In the genomic region with DNA sequence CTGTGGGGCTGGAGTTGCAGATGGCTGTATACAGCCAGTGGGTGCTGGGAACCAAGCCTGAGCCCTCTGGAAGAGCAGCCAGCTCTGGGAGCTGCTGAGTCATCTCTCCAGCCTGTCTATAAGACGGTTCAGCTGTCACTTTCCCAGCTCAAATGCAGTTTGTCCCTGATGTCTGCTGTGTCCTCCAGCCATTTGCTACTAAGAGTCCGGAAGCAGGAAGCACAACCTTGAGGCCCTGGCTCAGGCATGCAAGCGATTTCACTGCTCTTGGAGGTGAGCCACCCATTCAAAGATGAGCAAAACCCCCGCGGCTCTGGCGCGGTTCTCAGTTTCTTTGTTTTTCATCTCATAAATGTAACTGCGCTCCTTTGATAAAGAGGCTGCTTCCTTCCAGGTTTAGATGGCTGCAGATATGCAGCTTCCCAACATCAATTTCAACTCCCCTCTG, we compare ENCODE assay signal across 11 mouse cellular contexts. TPM values are rescaled to one million over a fixed set of nuclear protein-coding genes. Genes with fewer than 3 reads are reported as not detected.
DNase-seq lines count a peak whose midpoint lies in the region; ATAC-seq and TF ChIP-seq lines count a peak whose summit lies in the region.
"Had no signal": no experiment of that assay in that cellular context is flagged by ENCODE, and none has a peak within 500 bp of the region (broad histone marks: within the 10 kb centered on the region; RNA-seq: fewer than 3 reads in every experiment).

No protein-coding gene starts in this region.

- H3K4me3 ChIP-seq in CH12.LX (replicated peaks in 1 of 3; ENCODE audit: low read depth in 2 of 3, low read length in 2 of 3, poor library complexity in 1 of 3) = no peak overlapping the region
- no peak overlapping the region for H3K4me3 ChIP-seq in limb, embryonic 10.5 days
- H3K4me3 ChIP-seq: embryonic facial prominence, embryonic 12.5 days; hindbrain, embryonic 15.5 days; myocyte had no signal

- peak; percentile 77 for ATAC-seq in erythroid progenitor cell, adult 5-6 weeks (replicated peaks; ENCODE audit: low FRiP score, poor library complexity, severe bottlenecking)
- ATAC-seq in megakaryocyte-erythroid progenitor cell, adult 5-6 weeks (replicated peaks; ENCODE audit: low FRiP score, low TSS enrichment, poor library complexity, severe bottlenecking) = peak; percentile 88

- H3K27me3 ChIP-seq in CH12.LX (replicated peaks) = no peaks in the 10 kb centered on the region
- no peaks in the 10 kb centered on the region for H3K27me3 ChIP-seq in limb, embryonic 10.5 days (ENCODE audit: low read depth, poor library complexity, severe bottlenecking)
- H3K27me3 ChIP-seq: embryonic facial prominence, embryonic 12.5 days; hindbrain, embryonic 15.5 days had no signal

- TF ChIP-seq RAD21 in CH12.LX (IDR thresholded peaks at IDR 0.05; ENCODE audit: low read depth, low read length) = no peak

- peak overlapping the region; percentile 24; the same call in 1 of the 2 replicates for H3K4me2 ChIP-seq in CH12.LX (ENCODE audit: insufficient read depth, low read depth, poor library complexity, severe bottlenecking)
- H3K4me2 ChIP-seq: embryonic facial prominence, embryonic 12.5 days; hindbrain, embryonic 15.5 days had no signal

- peaks cover 0 to 3% of the 10 kb centered on the region in 2 experiments; a peak in 2 of 4 replicates for H3K4me1 ChIP-seq in CH12.LX (ENCODE audit: control insufficient read depth in 1 of 2, insufficient read depth in 2 of 2)
- H3K4me1 ChIP-seq in limb, embryonic 10.5 days = no peaks in the 10 kb centered on the region
- H3K4me1 ChIP-seq: embryonic facial prominence, embryonic 12.5 days; hindbrain, embryonic 15.5 days had no signal

- no peak overlapping the region for H3K9ac ChIP-seq in CH12.LX (ENCODE audit: insufficient read depth, low read depth)
- H3K9ac ChIP-seq: embryonic facial prominence, embryonic 12.5 days; hindbrain, embryonic 15.5 days had no signal

- no peaks in the 10 kb centered on the region for H3K36me3 ChIP-seq in CH12.LX (replicated peaks in 1 of 2; ENCODE audit: control insufficient read depth in 1 of 2, insufficient read depth in 1 of 2, low read length in 1 of 2)
- no peaks in the 10 kb centered on the region for H3K36me3 ChIP-seq in limb, embryonic 10.5 days
- H3K36me3 ChIP-seq: embryonic facial prominence, embryonic 12.5 days; hindbrain, embryonic 15.5 days had no signal

- dilution Hi-C loops in CH12.LX (cut with MboI; ENCODE audit: extremely low pct_ligation_motif_present, extremely low pct_unique_long_range_greater_than_20kb, low sequenced_read_pairs) = no loop called here

- in situ Hi-C loops in CH12.LX (cut with MboI; ENCODE audit: low pct_ligation_motif_present, low pct_unique_long_range_greater_than_20kb, low sequenced_read_pairs) = no loop called here

- DNase-seq in CD4-positive helper T cell, adult 2 months (ENCODE audit: low read depth, low spot score) = peak; percentile 58
- no peak for DNase-seq in CH12.LX (ENCODE audit: extremely low read depth)
- no peak for DNase-seq in limb, embryonic 10.5 days (ENCODE audit: low spot score)
- no peak for DNase-seq in cerebellum, postnatal 4 days (ENCODE audit: low spot score in 2 of 2)
- DNase-seq in c-Kit-positive CD71-positive TER-119-positive erythroid progenitor cells, embryonic 14.5 days (ENCODE audit: low spot score) = no peak
- DNase-seq: lung, adult 2 months had no signal

- no peak for TF ChIP-seq EP300 in CH12.LX (IDR thresholded peaks at IDR 0.05; ENCODE audit: low read length)

- WGBS in limb, embryonic 10.5 days = 88% methylated on average over 8 of the region's 8 CpGs

- H3K79me2 ChIP-seq in CH12.LX (replicated peaks; ENCODE audit: control insufficient read depth, extremely low read depth, insufficient read depth, poor library complexity, severe bottlenecking) = no peaks in the 10 kb centered on the region

- no peak for TF ChIP-seq POLR2A in CH12.LX (IDR thresholded peaks at IDR 0.05; ENCODE audit: low read depth, low read length)

- TF ChIP-seq CTCF in CH12.LX (conservative IDR thresholded peaks at IDR 0.05 in 1 of 2, IDR thresholded peaks at IDR 0.05 in 1 of 2; ENCODE audit: low read depth in 2 of 2, low read length in 2 of 2) = no peak

- no peaks in the 10 kb centered on the region for H3K9me3 ChIP-seq in CH12.LX (replicated peaks; ENCODE audit: low read length)
- no peaks in the 10 kb centered on the region for H3K9me3 ChIP-seq in limb, embryonic 10.5 days (replicated peaks)
- H3K9me3 ChIP-seq: embryonic facial prominence, embryonic 12.5 days; hindbrain, embryonic 15.5 days had no signal

- H3K27ac ChIP-seq in CH12.LX (ENCODE audit: insufficient read depth, low read depth) = no peak overlapping the region
- H3K27ac ChIP-seq in limb, embryonic 10.5 days = no peak overlapping the region
- H3K27ac ChIP-seq: embryonic facial prominence, embryonic 12.5 days; hindbrain, embryonic 15.5 days had no signal

TF ChIP-seq in CH12.LX, 34 proteins besides CTCF, POLR2A, EP300 and RAD21:
- no peak for TF ChIP-seq ZKSCAN1 (IDR thresholded peaks at IDR 0.05; ENCODE audit: borderline replicate concordance, low read depth, low read length)
- no peak for TF ChIP-seq MXI1 (IDR thresholded peaks at IDR 0.05; ENCODE audit: low read depth, low read length)
- no peak for TF ChIP-seq NELFE (IDR thresholded peaks at IDR 0.05; ENCODE audit: low read depth, low read length)
- no peak for TF ChIP-seq UBTF (IDR thresholded peaks at IDR 0.05; ENCODE audit: low read depth, low read length)
- TF ChIP-seq PAX5 (IDR thresholded peaks at IDR 0.05; ENCODE audit: low read length) = no peak
- TF ChIP-seq POLR2AphosphoS2 (IDR thresholded peaks at IDR 0.05; ENCODE audit: low read depth, low read length) = no peak
- no peak for TF ChIP-seq ZMIZ1 (IDR thresholded peaks at IDR 0.05; ENCODE audit: low read depth, low read length)
- TF ChIP-seq MEF2A (IDR thresholded peaks at IDR 0.05; ENCODE audit: borderline replicate concordance, low read depth, low read length) = no peak
- TF ChIP-seq JUN (IDR thresholded peaks at IDR 0.05; ENCODE audit: insufficient read depth, low read depth, low read length) = no peak
- TF ChIP-seq HCFC1 (IDR thresholded peaks at IDR 0.05; ENCODE audit: low read depth, low read length) = no peak
- no peak for TF ChIP-seq IRF4 (IDR thresholded peaks at IDR 0.05; ENCODE audit: low read depth, low read length)
- no peak for TF ChIP-seq E2F4 (IDR thresholded peaks at IDR 0.05; ENCODE audit: insufficient replicate concordance, low read depth, low read length)

RNA-seq across cellular contexts. Expression of a gene that starts 17.2 kb away (rescaled TPM):
- 39.5 and 43.6 TPM in 2 replicates for total RNA-seq in CH12.LX (2012; rRNA removed)
- total RNA-seq in CH12.LX (2014; rRNA removed) = 54.3 and 66.1 TPM in 2 replicates
- 49.2 and 51.9 TPM in 2 replicates for polyA plus RNA-seq in CH12.LX (2012; ENCODE audit: insufficient read length, low read depth)
- 161 and 180 TPM in 2 replicates for total RNA-seq in erythroid progenitor cell, adult 5-6 weeks (2015; ENCODE audit: low replicate concordance)
- total RNA-seq in erythroid progenitor cell, adult 5-6 weeks (2017; ENCODE audit: low replicate concordance) = 188 and 253 TPM in 2 replicates
- 59.7 and 69.4 TPM in 2 replicates for total RNA-seq in megakaryocyte-erythroid progenitor cell, adult 5-6 weeks (2014; fragmentation: Nextera tagmentation)
- 78.4 and 95.0 TPM in 2 replicates for total RNA-seq in megakaryocyte-erythroid progenitor cell, adult 5-6 weeks (2017)
- polyA plus RNA-seq in limb, embryonic 10.5 days (2016; fragmentation: Nextera tagmentation; extraction: Ambion mirVana) = 47.4 and 55.6 TPM in 2 replicates
